Mouse (Mus musculus): ENCODE measurements around the gene Shroom3. TPM values are rescaled to one million over a fixed set of nuclear protein-coding genes. Genes with fewer than 3 reads are reported as not detected.

Gene Shroom3
- polyA plus RNA-seq, 1 experiment from 2014 or later = 8.3 TPM

DNA sequence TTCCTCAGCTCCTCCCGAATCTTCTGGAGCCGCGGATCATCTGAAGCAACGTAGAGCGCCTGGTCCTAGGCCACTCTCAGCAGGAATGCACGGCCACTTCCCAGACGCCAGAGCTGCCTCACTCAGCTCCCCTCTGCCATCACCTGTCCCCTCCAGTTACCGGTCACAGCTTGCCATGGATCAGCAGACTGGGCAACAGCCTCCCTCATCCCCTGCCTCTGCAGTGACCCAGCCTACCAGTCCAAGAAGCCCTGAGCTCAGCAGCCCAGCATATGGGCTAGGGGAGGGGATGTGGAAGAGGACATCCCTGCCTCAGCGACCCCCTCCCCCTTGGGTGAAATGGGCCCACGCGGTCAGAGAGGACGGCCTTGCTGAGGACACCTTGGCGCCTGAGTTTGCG is 267.3 kb downstream of the Shroom3 start:
- no peak for ATAC-seq (ENCODE audit: insufficient number of reproducible peaks, insufficient read depth, low FRiP score, low read depth)
- 85% methylated on average over 14 of the region's 14 CpGs for WGBS
- Histone ChIP-seq H3K27ac (ENCODE audit: low read length) (no peak overlapping the region), H3K27me3 (ENCODE audit: control insufficient read depth, insufficient read depth, low read length) (no peaks in the 10 kb centered on the region), H3K4me1 (ENCODE audit: control insufficient read depth, insufficient read depth, low read length) (peaks cover 7% of the 10 kb centered on the region; the same call in 1 of the 2 replicates), H3K4me2 (replicated peaks; ENCODE audit: low read depth, low read length) (no peak overlapping the region), H3K36me3 (ENCODE audit: control insufficient read depth, insufficient read depth, low read length) (peaks cover 16% of the 10 kb centered on the region; the same call in 1 of the 2 replicates), H3K4me3 (ENCODE audit: low read depth, low read length) (no peak overlapping the region), H3K9me3 (ENCODE audit: control insufficient read depth, low read depth, low read length) (no peaks in the 10 kb centered on the region), H3K9ac (replicated peaks; ENCODE audit: low read depth, low read length) (no peak overlapping the region)

DNA sequence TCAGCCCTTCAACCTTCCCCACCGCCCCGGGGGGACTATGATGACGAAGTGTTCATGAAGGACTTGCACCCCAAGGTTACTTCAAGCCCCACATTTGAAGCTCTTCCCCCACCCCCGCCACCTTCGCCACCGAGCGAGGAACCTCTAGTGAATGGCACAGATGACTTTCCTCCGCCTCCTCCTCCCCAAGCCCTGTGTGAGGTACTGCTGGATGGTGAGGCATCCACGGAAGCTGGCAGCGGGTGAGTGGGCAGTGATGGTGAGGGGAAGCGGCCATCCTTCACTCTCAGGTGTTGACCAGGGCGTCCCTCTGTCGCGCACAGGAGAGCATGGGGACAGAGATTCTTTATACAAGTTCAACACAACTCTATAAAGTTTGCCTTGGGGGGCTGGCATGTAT is 267.8 kb downstream of the Shroom3 start:
- Histone ChIP-seq H3K9ac (replicated peaks; ENCODE audit: low read depth, low read length) (no peak overlapping the region), H3K27ac (ENCODE audit: low read length) (no peak overlapping the region), H3K4me2 (replicated peaks; ENCODE audit: low read depth, low read length) (no peak overlapping the region), H3K4me3 (ENCODE audit: low read depth, low read length) (no peak overlapping the region), H3K9me3 (ENCODE audit: control insufficient read depth, low read depth, low read length) (no peaks in the 10 kb centered on the region), H3K4me1 (ENCODE audit: control insufficient read depth, insufficient read depth, low read length) (peaks cover 7% of the 10 kb centered on the region; the same call in 1 of the 2 replicates), H3K27me3 (ENCODE audit: control insufficient read depth, insufficient read depth, low read length) (no peaks in the 10 kb centered on the region), H3K36me3 (ENCODE audit: control insufficient read depth, insufficient read depth, low read length) (peaks cover 16% of the 10 kb centered on the region; the same call in 1 of the 2 replicates)
- no peak for ATAC-seq (ENCODE audit: insufficient number of reproducible peaks, insufficient read depth, low FRiP score, low read depth)
- 95% methylated on average over 14 of the region's 14 CpGs for WGBS

DNA sequence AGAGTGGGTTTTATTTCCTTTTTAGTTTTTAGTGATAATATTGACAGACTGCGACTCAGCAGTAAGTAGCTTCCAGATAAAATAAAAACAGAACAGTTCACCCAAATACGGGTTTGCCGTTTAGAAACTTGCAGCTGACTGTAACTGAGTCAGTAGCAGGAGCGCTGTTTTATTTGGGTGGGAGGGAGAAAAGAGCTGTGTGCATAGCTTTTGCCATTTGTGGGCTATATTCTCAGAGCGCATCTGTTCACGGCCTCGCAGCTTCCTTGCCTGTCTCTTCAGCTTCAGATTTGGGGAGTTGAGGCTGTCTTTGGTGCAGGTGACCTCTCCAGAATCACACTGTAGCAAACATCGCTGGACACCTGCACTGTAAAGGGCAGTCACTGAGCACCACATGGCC is 270.6 kb downstream of the Shroom3 start:
- no peak overlapping the region for H3K27ac ChIP-seq (ENCODE audit: low read length)
- no peaks in the 10 kb centered on the region for H3K27me3 ChIP-seq (ENCODE audit: control insufficient read depth, insufficient read depth, low read length)
- H3K4me3 ChIP-seq (ENCODE audit: low read depth, low read length) = no peak overlapping the region
- 87% methylated on average over 8 of the region's 8 CpGs for WGBS
- H3K4me2 ChIP-seq (replicated peaks; ENCODE audit: low read depth, low read length) = no peak overlapping the region
- peaks cover 19% of the 10 kb centered on the region; the same call in 1 of the 2 replicates for H3K36me3 ChIP-seq (ENCODE audit: control insufficient read depth, insufficient read depth, low read length)
- H3K9me3 ChIP-seq (ENCODE audit: control insufficient read depth, low read depth, low read length) = no peaks in the 10 kb centered on the region
- no peak overlapping the region for H3K9ac ChIP-seq (replicated peaks; ENCODE audit: low read depth, low read length)
- no peak for ATAC-seq (ENCODE audit: insufficient number of reproducible peaks, insufficient read depth, low FRiP score, low read depth)
- peaks cover 7% of the 10 kb centered on the region; the same call in 1 of the 2 replicates for H3K4me1 ChIP-seq (ENCODE audit: control insufficient read depth, insufficient read depth, low read length)

DNA sequence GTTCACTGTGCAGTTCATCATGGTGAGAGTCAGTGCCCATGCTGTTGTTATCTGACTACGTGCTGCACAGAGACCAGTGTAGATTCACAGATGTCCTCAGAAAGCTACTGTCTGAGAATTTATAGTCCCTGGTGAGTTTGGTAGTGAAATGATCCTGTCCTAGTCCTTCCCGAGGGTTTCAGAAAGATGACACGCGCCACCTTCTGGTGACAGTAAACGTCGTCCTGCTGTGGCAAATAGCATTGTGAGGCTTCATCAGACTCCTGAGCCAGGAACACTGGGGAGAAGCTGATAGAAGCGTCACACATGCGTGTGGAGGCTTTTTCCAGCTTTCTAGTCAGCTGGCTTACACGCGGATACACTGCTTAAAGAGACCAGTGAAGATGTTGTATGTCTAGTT is 271.1 kb downstream of the Shroom3 start:
- Histone ChIP-seq H3K9ac (replicated peaks; ENCODE audit: low read depth, low read length) (no peak overlapping the region), H3K4me1 (ENCODE audit: control insufficient read depth, insufficient read depth, low read length) (peaks cover 3% of the 10 kb centered on the region; the same call in 1 of the 2 replicates), H3K4me2 (replicated peaks; ENCODE audit: low read depth, low read length) (no peak overlapping the region), H3K9me3 (ENCODE audit: control insufficient read depth, low read depth, low read length) (no peaks in the 10 kb centered on the region), H3K27me3 (ENCODE audit: control insufficient read depth, insufficient read depth, low read length) (no peaks in the 10 kb centered on the region), H3K27ac (ENCODE audit: low read length) (no peak overlapping the region), H3K36me3 (ENCODE audit: control insufficient read depth, insufficient read depth, low read length) (peaks cover 22% of the 10 kb centered on the region), H3K4me3 (ENCODE audit: low read depth, low read length) (no peak overlapping the region)
- peak; percentile 53; the same call in 1 of the 2 replicates for ATAC-seq (ENCODE audit: insufficient number of reproducible peaks, insufficient read depth, low FRiP score, low read depth)
- 30% methylated on average over 10 of the region's 10 CpGs for WGBS

DNA sequence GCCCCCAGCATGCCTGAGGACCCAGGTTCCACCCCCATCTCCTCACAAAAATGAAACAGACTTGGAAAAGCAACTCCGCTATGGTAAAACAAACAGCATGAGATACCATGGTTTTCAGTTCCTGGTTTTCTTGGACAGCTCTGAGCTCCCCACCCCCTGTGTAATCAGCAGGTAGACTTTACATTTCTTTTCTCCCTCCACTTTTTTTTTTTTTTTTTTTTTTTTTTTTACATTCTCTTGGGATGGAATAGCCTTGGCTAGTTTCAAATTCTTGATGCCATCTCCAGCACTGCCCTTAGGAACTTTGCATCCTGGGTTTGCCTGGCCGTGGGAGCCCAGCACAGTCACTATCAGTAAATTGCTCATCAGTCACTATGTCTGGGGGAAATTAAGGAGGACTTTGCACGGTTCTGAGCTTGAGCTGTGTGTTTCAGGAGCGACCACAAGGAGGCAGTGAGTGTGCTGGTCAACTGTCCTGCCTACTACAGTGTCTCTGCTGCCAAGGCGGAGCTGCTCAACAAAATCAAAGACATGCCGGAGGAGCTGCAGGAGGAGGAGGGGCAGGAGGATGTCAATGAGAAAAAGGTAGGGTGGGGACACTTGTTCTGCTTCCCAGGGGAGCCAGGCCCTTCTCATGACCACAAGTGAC is 271.7 kb downstream of the Shroom3 start:
- WGBS = 44% methylated on average over 6 of the region's 6 CpGs
- Histone ChIP-seq H3K27me3 (ENCODE audit: control insufficient read depth, insufficient read depth, low read length) (no peaks in the 10 kb centered on the region), H3K27ac (ENCODE audit: low read length) (no peak overlapping the region), H3K36me3 (ENCODE audit: control insufficient read depth, insufficient read depth, low read length) (peaks cover 22% of the 10 kb centered on the region), H3K4me2 (replicated peaks; ENCODE audit: low read depth, low read length) (no peak overlapping the region), H3K9ac (replicated peaks; ENCODE audit: low read depth, low read length) (no peak overlapping the region), H3K4me1 (ENCODE audit: control insufficient read depth, insufficient read depth, low read length) (no peaks in the 10 kb centered on the region), H3K9me3 (ENCODE audit: control insufficient read depth, low read depth, low read length) (no peaks in the 10 kb centered on the region), H3K4me3 (ENCODE audit: low read depth, low read length) (no peak overlapping the region)
- ATAC-seq (ENCODE audit: insufficient number of reproducible peaks, insufficient read depth, low FRiP score, low read depth) = no peak; the same call in 1 of the 2 replicates

DNA sequence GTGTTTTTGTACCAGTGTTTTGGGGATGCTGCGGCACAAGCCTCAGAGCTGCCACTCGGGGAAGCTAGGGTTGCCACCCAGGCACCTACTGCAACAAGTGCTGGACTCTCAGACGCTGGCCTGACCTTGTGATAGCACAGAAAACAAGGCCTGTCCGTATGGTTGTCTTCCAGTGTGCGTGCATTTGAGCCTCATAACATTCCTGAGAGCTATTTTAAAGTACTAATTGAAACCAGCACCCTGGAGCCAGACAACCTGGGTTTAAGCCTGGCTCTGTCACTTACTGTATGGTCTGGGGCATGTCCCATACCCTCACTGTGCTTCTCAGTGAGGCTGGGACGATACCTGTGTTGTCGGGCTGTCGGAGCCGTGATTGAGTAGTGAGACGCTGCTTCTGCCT is 276.1 kb downstream of the Shroom3 start:
- WGBS = 80% methylated on average over 10 of the region's 10 CpGs
- no peak overlapping the region for H3K4me2 ChIP-seq (replicated peaks; ENCODE audit: low read depth, low read length)
- H3K36me3 ChIP-seq (ENCODE audit: control insufficient read depth, insufficient read depth, low read length) = peaks cover 14% of the 10 kb centered on the region
- no peak overlapping the region for H3K4me3 ChIP-seq (ENCODE audit: low read depth, low read length)
- no peak overlapping the region for H3K9ac ChIP-seq (replicated peaks; ENCODE audit: low read depth, low read length)
- no peaks in the 10 kb centered on the region for H3K27me3 ChIP-seq (ENCODE audit: control insufficient read depth, insufficient read depth, low read length)
- ATAC-seq (ENCODE audit: insufficient number of reproducible peaks, insufficient read depth, low FRiP score, low read depth) = no peak
- no peak overlapping the region for H3K27ac ChIP-seq (ENCODE audit: low read length)
- no peaks in the 10 kb centered on the region for H3K4me1 ChIP-seq (ENCODE audit: control insufficient read depth, insufficient read depth, low read length)
- H3K9me3 ChIP-seq (ENCODE audit: control insufficient read depth, low read depth, low read length) = no peaks in the 10 kb centered on the region

DNA sequence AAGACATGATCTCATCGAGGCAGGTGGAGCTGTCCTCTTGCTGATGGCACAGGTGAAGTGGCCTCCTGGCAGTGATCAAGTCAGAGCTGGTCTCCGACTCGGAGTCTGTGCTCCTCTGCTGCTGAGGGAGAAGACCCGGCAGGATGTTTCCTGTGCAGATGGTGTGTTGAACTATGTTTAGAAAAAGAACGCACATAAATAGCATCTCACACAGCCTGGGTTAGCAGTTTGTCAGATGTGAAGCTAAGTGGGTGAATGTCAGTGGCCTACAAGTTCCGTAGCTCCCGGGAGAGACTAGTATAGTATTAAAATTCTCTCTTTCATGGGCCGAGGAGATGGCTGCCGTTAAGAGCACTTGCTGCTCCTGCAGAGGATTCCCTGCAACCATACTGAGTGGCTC is 276.5 kb downstream of the Shroom3 start:
- Histone ChIP-seq H3K9ac (replicated peaks; ENCODE audit: low read depth, low read length) (no peak overlapping the region), H3K9me3 (ENCODE audit: control insufficient read depth, low read depth, low read length) (no peaks in the 10 kb centered on the region), H3K4me3 (ENCODE audit: low read depth, low read length) (no peak overlapping the region), H3K4me2 (replicated peaks; ENCODE audit: low read depth, low read length) (no peak overlapping the region), H3K4me1 (ENCODE audit: control insufficient read depth, insufficient read depth, low read length) (no peaks in the 10 kb centered on the region), H3K27me3 (ENCODE audit: control insufficient read depth, insufficient read depth, low read length) (no peaks in the 10 kb centered on the region), H3K36me3 (ENCODE audit: control insufficient read depth, insufficient read depth, low read length) (peaks cover 19% of the 10 kb centered on the region), H3K27ac (ENCODE audit: low read length) (peak overlapping the region; percentile 48; the same call in 1 of the 2 replicates)
- WGBS = 56% methylated on average over 9 of the region's 9 CpGs
- ATAC-seq (ENCODE audit: insufficient number of reproducible peaks, insufficient read depth, low FRiP score, low read depth) = no peak

DNA sequence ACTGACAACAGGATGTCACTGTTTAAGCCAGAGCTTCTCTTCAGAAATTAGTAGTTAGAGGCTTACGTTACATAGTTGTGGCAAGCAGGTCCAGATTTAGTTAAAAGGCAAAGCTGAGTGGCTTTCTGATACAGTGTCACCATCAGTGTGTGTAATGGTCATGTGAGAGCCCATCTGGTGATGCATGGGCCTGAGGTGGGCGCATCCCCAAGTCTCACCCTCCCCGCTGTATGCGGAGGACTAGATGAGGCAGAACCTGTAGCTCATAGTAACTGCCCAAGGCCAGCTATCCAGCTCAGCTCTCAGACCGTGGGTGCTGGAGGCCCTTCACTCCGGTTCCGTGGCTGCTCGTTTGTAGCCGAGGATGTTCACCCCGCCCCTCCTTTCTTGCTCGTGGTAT is 278.1 kb downstream of the Shroom3 start:
- 72% methylated on average over 11 of the region's 11 CpGs for WGBS
- H3K36me3 ChIP-seq (ENCODE audit: control insufficient read depth, insufficient read depth, low read length) = peaks cover 24% of the 10 kb centered on the region
- ATAC-seq (ENCODE audit: insufficient number of reproducible peaks, insufficient read depth, low FRiP score, low read depth) = peak; percentile 44; the same call in 1 of the 2 replicates

More for the DNA sequence above, 278.1 kb downstream of the Shroom3 start:
- Histone ChIP-seq H3K27ac (ENCODE audit: low read length) (peak overlapping the region; percentile 84), H3K4me1 (ENCODE audit: control insufficient read depth, insufficient read depth, low read length) (no peaks in the 10 kb centered on the region), H3K4me3 (ENCODE audit: low read depth, low read length) (no peak overlapping the region), H3K9me3 (ENCODE audit: control insufficient read depth, low read depth, low read length) (no peaks in the 10 kb centered on the region), H3K27me3 (ENCODE audit: control insufficient read depth, insufficient read depth, low read length) (no peaks in the 10 kb centered on the region), H3K9ac (replicated peaks; ENCODE audit: low read depth, low read length) (no peak overlapping the region), H3K4me2 (replicated peaks; ENCODE audit: low read depth, low read length) (no peak overlapping the region)

Measured in stomach, embryonic 14.5 days (tissue).